Mouse (Mus musculus) forebrain, embryonic 15.5 days (tissue): ENCODE data around the gene Bola3. TPM values are rescaled to one million over a fixed set of nuclear protein-coding genes. Genes with fewer than 3 reads are reported as not detected.

Source experiments
- ATAC-seq: fragments of 200-750 bp; cut with Nextera tagmentation; replicated peaks from 2 replicates; pipeline ENCODE4 v1.8.0; 2017; ENCODE audit warnings: mild to moderate bottlenecking, moderate TSS enrichment, moderate library complexity
- H3K27ac ChIP-seq: fragments of 300-500 bp; sonication (generic); replicated peaks from 2 replicates; pipeline ENCODE4 v1.5.1; 2015; ENCODE audit warnings: mild to moderate bottlenecking, inconsistent platforms
- H3K27me3 ChIP-seq: fragments of 300-500 bp; sonication (generic); 2 replicates; pipeline ENCODE4 v1.6.1; 2015; ENCODE audit warnings: inconsistent platforms
- H3K36me3 ChIP-seq: fragments of 300-500 bp; sonication (generic); 2 replicates; pipeline ENCODE4 v1.6.1; 2015; ENCODE audit warnings: mild to moderate bottlenecking, inconsistent platforms
- H3K4me1 ChIP-seq: fragments of 300-500 bp; sonication (generic); 2 replicates; pipeline ENCODE4 v1.6.1; 2015; ENCODE audit warnings: inconsistent platforms
- H3K4me2 ChIP-seq: fragments of 300-500 bp; sonication (generic); replicated peaks from 2 replicates; pipeline ENCODE4 v1.6.1; 2015; ENCODE audit warnings: mild to moderate bottlenecking, inconsistent platforms
- H3K4me3 ChIP-seq: fragments of 300-500 bp; sonication (generic); 2 replicates; pipeline ENCODE4 v1.5.1; 2015; ENCODE audit warnings: mild to moderate bottlenecking, inconsistent platforms
- H3K9ac ChIP-seq: fragments of 300-500 bp; sonication (generic); replicated peaks from 2 replicates; pipeline ENCODE4 v1.6.1; 2015; ENCODE audit warnings: mild to moderate bottlenecking, inconsistent platforms
- H3K9me3 ChIP-seq: fragments of 300-500 bp; sonication (generic); 2 replicates; pipeline ENCODE4 v1.6.1; 2016; ENCODE audit warnings: inconsistent platforms
- WGBS: fragments of 180-500 bp; shearing (Covaris S2); methylation state at CpG from one replicate; pipeline ENCODE4 v1.1.7; 2015; ENCODE audit warnings: mixed read lengths; 5-methylcytosine and 5-hydroxymethylcytosine counted together
- polyA plus RNA-seq: library from polyadenylated mRNA; unstranded; fragments of >200 nt; fragmentation: Nextera tagmentation; extraction: Ambion mirVana; gene quantifications from 2 replicates; pipeline ENCODE4 v1.2.1, GENCODE M21; 2015

The Bola3 gene
- polyA plus RNA-seq = 58.8 and 59.7 TPM in 2 replicates

GRCm38 (mm10) chr6:83348873-83349272 lies at the start of gene Bola3:
TSS of gene Bola3 (plus strand) at chr6:83349147.
- Histone ChIP-seq H3K27ac (no peak within 1 kb of the TSS), H3K9ac (peak within 1 kb of the TSS; percentile 94), H3K4me1 (peaks cover 16% of the 10 kb centered on the region), H3K4me2 (peak within 1 kb of the TSS; percentile 81), H3K36me3 (peaks cover 9% of the 10 kb centered on the region), H3K9me3 (no peaks in the 10 kb centered on the region), H3K27me3 (no peaks in the 10 kb centered on the region), H3K4me3 (peak within 1 kb of the TSS; percentile 91)
- WGBS = 31% methylated on average over 6 of the region's 6 CpGs
- ATAC-seq = no peak; the same call in none of the 2 replicates

GRCm38 (mm10) chr6:83300447-83301229 lies 48.3 kb upstream of the Bola3 start:
- Histone ChIP-seq H3K4me2 (no peak overlapping the region), H3K9ac (no peak overlapping the region), H3K9me3 (no peaks in the 10 kb centered on the region), H3K4me3 (no peak overlapping the region), H3K36me3 (peaks cover 8% of the 10 kb centered on the region; the same call in 1 of the 2 replicates), H3K4me1 (no peaks in the 10 kb centered on the region), H3K27me3 (no peaks in the 10 kb centered on the region), H3K27ac (no peak overlapping the region)
- ATAC-seq = no peak
- 77% methylated on average over 7 of the region's 7 CpGs for WGBS

- Histone ChIP-seq H3K27me3 (no peaks in the 10 kb centered on the region), H3K9me3 (no peaks in the 10 kb centered on the region), H3K36me3 (peaks cover 12% of the 10 kb centered on the region), H3K9ac (no peak overlapping the region), H3K4me2 (no peak overlapping the region), H3K4me3 (no peak overlapping the region), H3K27ac (no peak overlapping the region), H3K4me1 (no peaks in the 10 kb centered on the region)
- no peak for ATAC-seq
- WGBS = 89% methylated on average over 2 of the region's 2 CpGs
These were observed 47.7 kb upstream of the Bola3 start for GRCm38 (mm10) chr6:83301294-83301693.

GRCm38 (mm10) chr6:83302264-83302663 lies 46.7 kb upstream of the Bola3 start:
- H3K27me3 ChIP-seq = no peaks in the 10 kb centered on the region
- peaks cover 16% of the 10 kb centered on the region for H3K36me3 ChIP-seq
- no peak overlapping the region for H3K4me2 ChIP-seq
- no peaks in the 10 kb centered on the region for H3K4me1 ChIP-seq
- H3K4me3 ChIP-seq = no peak overlapping the region
- ATAC-seq = no peak
- H3K9ac ChIP-seq = no peak overlapping the region
- 77% methylated on average over 5 of the region's 5 CpGs for WGBS
- H3K9me3 ChIP-seq = no peaks in the 10 kb centered on the region
- H3K27ac ChIP-seq = no peak overlapping the region

GRCm38 (mm10) chr6:83309017-83309416 lies 39.9 kb upstream of the Bola3 start:
- ATAC-seq = no peak
- H3K9me3 ChIP-seq = no peaks in the 10 kb centered on the region
- no peak overlapping the region for H3K9ac ChIP-seq
- H3K4me3 ChIP-seq = no peak overlapping the region
- peaks cover 43% of the 10 kb centered on the region for H3K36me3 ChIP-seq
- 94% methylated on average over 7 of the region's 7 CpGs for WGBS
- no peaks in the 10 kb centered on the region for H3K4me1 ChIP-seq
- H3K27ac ChIP-seq = no peak overlapping the region
- H3K4me2 ChIP-seq = no peak overlapping the region
- no peaks in the 10 kb centered on the region for H3K27me3 ChIP-seq

GRCm38 (mm10) chr6:83311206-83311605 lies 37.7 kb upstream of the Bola3 start:
- H3K36me3 ChIP-seq = peaks cover 32% of the 10 kb centered on the region
- H3K4me1 ChIP-seq = peaks cover 9% of the 10 kb centered on the region
- H3K4me2 ChIP-seq = no peak overlapping the region
- no peak overlapping the region for H3K9ac ChIP-seq
- no peak for ATAC-seq
- H3K27ac ChIP-seq = no peak overlapping the region
- H3K4me3 ChIP-seq = no peak overlapping the region
- H3K27me3 ChIP-seq = no peaks in the 10 kb centered on the region
- H3K9me3 ChIP-seq = no peaks in the 10 kb centered on the region
- WGBS = 93% methylated on average over 11 of the region's 11 CpGs

GRCm38 (mm10) chr6:83312021-83312420 lies 36.9 kb upstream of the Bola3 start:
- Histone ChIP-seq H3K9ac (no peak overlapping the region), H3K4me1 (peaks cover 16% of the 10 kb centered on the region), H3K27ac (no peak overlapping the region), H3K36me3 (peaks cover 27% of the 10 kb centered on the region), H3K9me3 (no peaks in the 10 kb centered on the region), H3K4me2 (no peak overlapping the region), H3K4me3 (no peak overlapping the region), H3K27me3 (no peaks in the 10 kb centered on the region)
- ATAC-seq = no peak
- 96% methylated on average over 7 of the region's 7 CpGs for WGBS

GRCm38 (mm10) chr6:83312514-83312913 lies 36.4 kb upstream of the Bola3 start:
- WGBS = 93% methylated on average over 8 of the region's 8 CpGs
- Histone ChIP-seq H3K27ac (no peak overlapping the region), H3K4me2 (no peak overlapping the region), H3K36me3 (peaks cover 27% of the 10 kb centered on the region), H3K9ac (no peak overlapping the region), H3K27me3 (no peaks in the 10 kb centered on the region), H3K4me3 (no peak overlapping the region), H3K4me1 (peaks cover 16% of the 10 kb centered on the region), H3K9me3 (no peaks in the 10 kb centered on the region)
- ATAC-seq = no peak

- Histone ChIP-seq H3K36me3 (peaks cover 18% of the 10 kb centered on the region), H3K4me3 (no peak overlapping the region), H3K4me1 (peaks cover 16% of the 10 kb centered on the region), H3K4me2 (no peak overlapping the region), H3K27ac (no peak overlapping the region), H3K9me3 (no peaks in the 10 kb centered on the region), H3K27me3 (no peaks in the 10 kb centered on the region), H3K9ac (no peak overlapping the region)
- ATAC-seq = no peak
These were observed 33.7 kb upstream of the Bola3 start for GRCm38 (mm10) chr6:83315293-83315692.

- Histone ChIP-seq H3K9me3 (no peaks in the 10 kb centered on the region), H3K27me3 (no peaks in the 10 kb centered on the region), H3K27ac (no peak overlapping the region), H3K36me3 (peaks cover 12% of the 10 kb centered on the region), H3K4me1 (peaks cover 16% of the 10 kb centered on the region), H3K4me3 (peak overlapping the region; percentile 100), H3K9ac (no peak overlapping the region), H3K4me2 (peak overlapping the region; percentile 92)
- WGBS = 11% methylated on average over 10 of the region's 10 CpGs
- ATAC-seq = no peak
These were observed 32.9 kb upstream of the Bola3 start for GRCm38 (mm10) chr6:83316022-83316421.

- Histone ChIP-seq H3K4me3 (peak overlapping the region; percentile 100), H3K4me1 (peaks cover 16% of the 10 kb centered on the region), H3K27me3 (no peaks in the 10 kb centered on the region), H3K27ac (peak overlapping the region; percentile 77), H3K4me2 (peak overlapping the region; percentile 92), H3K9me3 (no peaks in the 10 kb centered on the region), H3K36me3 (peaks cover 3% of the 10 kb centered on the region; the same call in 1 of the 2 replicates), H3K9ac (peak overlapping the region; percentile 93)
- WGBS = under 1% methylated on average over 52 of the region's 52 CpGs
- peak; percentile 99 for ATAC-seq
These were observed 31.7 kb upstream of the Bola3 start for GRCm38 (mm10) chr6:83317108-83317741.

- Histone ChIP-seq H3K4me1 (peaks cover 12% of the 10 kb centered on the region), H3K36me3 (no peaks in the 10 kb centered on the region), H3K4me2 (no peak overlapping the region), H3K27me3 (no peaks in the 10 kb centered on the region), H3K4me3 (no peak overlapping the region), H3K9ac (no peak overlapping the region), H3K27ac (no peak overlapping the region), H3K9me3 (no peaks in the 10 kb centered on the region)
- no peak for ATAC-seq
- WGBS = 71% methylated on average over 1 of the region's 1 CpGs
These were observed 27.0 kb upstream of the Bola3 start for GRCm38 (mm10) chr6:83321927-83322326.
